Mouse (Mus musculus): ENCODE results near the gene Eif2ak4.

DNA sequence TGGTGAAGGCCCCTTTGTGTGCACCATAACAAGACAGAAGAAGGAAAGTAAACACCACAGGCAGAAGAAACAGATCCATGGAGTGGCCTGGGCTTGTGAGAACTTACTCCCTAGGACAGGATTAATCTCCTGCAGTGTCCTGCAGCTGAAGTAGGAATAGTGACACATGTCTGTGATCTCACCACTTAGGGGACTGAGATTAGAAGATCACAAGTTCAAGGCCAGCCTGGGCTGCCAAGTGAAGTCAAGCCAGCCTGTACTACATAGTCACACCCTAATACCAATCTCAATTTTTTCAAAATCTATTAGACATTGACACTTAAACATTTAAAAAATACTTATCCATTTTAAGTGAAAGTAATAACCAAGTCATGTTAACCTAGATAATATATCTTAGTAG lies 79.9 kb downstream of the Eif2ak4 start:
- no peak for TF ChIP-seq CTCF (IDR thresholded peaks at IDR 0.05; ENCODE audit: low read depth)
- TF ChIP-seq EP300 (IDR thresholded peaks at IDR 0.05; ENCODE audit: low read depth): no peak

Measured in liver, postnatal 0 days (tissue).